Mouse (Mus musculus) intestine, postnatal 0 days (tissue): ENCODE measurements at regions not wholly inside any gene's neighbourhood (a gene's known extent, or its start where the extent isn't known, plus 50 kb on each side); places are given as distances from the start of the nearest gene placed in this dataset.

Experiments used
- ATAC-seq: fragments of 200-750 bp; cut with Nextera tagmentation; 2 replicates; pipeline ENCODE4 v1.8.0; 2017; ENCODE audit warnings: mild to moderate bottlenecking, moderate TSS enrichment, moderate library complexity
- H3K27ac ChIP-seq: fragments of 300-500 bp; sonication (generic); 2 replicates; pipeline ENCODE4 v1.5.1; 2014; ENCODE audit warnings: mild to moderate bottlenecking, low read depth, low read length, moderate library complexity
- H3K27me3 ChIP-seq: fragments of 300-500 bp; sonication (generic); replicated peaks from 2 replicates; pipeline ENCODE4 v1.6.1; 2014; ENCODE audit warnings: low read length, mixed read lengths; ENCODE audit not compliant: control insufficient read depth, insufficient read depth
- H3K36me3 ChIP-seq: fragments of 300-500 bp; sonication (generic); 2 replicates; pipeline ENCODE4 v1.6.1; 2014; ENCODE audit warnings: mild to moderate bottlenecking, moderate library complexity; ENCODE audit not compliant: control insufficient read depth, insufficient read depth
- H3K4me1 ChIP-seq: fragments of 300-500 bp; sonication (generic); replicated peaks from 2 replicates; pipeline ENCODE4 v1.6.1; 2014; ENCODE audit warnings: antibody characterized with exemption, low read length, mixed read lengths; ENCODE audit not compliant: control insufficient read depth, insufficient read depth
- H3K4me2 ChIP-seq: fragments of 300-500 bp; sonication (generic); replicated peaks from 2 replicates; pipeline ENCODE4 v1.6.1; 2014; ENCODE audit warnings: low read depth, mild to moderate bottlenecking, moderate library complexity
- H3K4me3 ChIP-seq: fragments of 300-500 bp; sonication (generic); 2 replicates; pipeline ENCODE4 v1.5.1; 2014; ENCODE audit warnings: low read depth, low read length
- H3K9ac ChIP-seq: fragments of 300-500 bp; sonication (generic); 2 replicates; pipeline ENCODE4 v1.6.1; 2014; ENCODE audit warnings: mild to moderate bottlenecking, low read depth, low read length
- H3K9me3 ChIP-seq: fragments of 300-500 bp; sonication (generic); 2 replicates; pipeline ENCODE4 v1.6.1; 2016; ENCODE audit warnings: mixed run types; ENCODE audit not compliant: control insufficient read depth
- CTCF ChIP-seq: sonication (generic); IDR thresholded peaks from 2 replicates; pipeline ENCODE4 v1.5.1; 2016; ENCODE audit warnings: low read depth, mild to moderate bottlenecking, control low read depth, antibody characterized with exemption, moderate library complexity
- WGBS: fragments of 180-500 bp; shearing (Covaris S2); extraction: QIAGEN DNeasy Blood & Tissue Kit; methylation state at CpG from one replicate; pipeline ENCODE4 v1.1.7; 2014; 5-methylcytosine and 5-hydroxymethylcytosine counted together

DNA sequence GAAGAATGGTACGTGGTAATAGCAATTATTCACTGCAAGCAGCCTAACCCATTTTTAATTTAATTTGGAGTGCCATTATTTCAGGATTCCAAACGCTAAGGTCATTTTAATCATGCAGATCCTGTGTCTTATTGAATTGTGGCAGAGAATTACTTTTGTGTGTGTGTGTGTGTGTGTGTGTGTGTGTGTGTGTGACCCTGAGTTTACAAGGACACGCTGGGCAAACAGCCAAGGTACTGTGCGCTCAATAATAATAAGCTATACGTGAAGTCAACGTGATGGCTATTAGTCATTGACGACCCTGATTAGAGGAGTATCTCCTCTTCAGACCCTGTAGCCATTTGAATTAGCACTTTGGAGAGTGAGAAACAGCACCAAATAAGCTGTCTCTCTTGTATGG is 144.1 kb downstream of the Klf7 start:
- Histone ChIP-seq H3K4me1 (no peaks in the 10 kb centered on the region), H3K27ac (no peak overlapping the region), H3K27me3 (no peaks in the 10 kb centered on the region), H3K9me3 (no peaks in the 10 kb centered on the region), H3K36me3 (no peaks in the 10 kb centered on the region), H3K4me3 (no peak overlapping the region), H3K9ac (no peak overlapping the region), H3K4me2 (no peak overlapping the region)
- 68% methylated on average over 7 of the region's 7 CpGs for WGBS
- TF ChIP-seq CTCF: no peak
- ATAC-seq: no peak

DNA sequence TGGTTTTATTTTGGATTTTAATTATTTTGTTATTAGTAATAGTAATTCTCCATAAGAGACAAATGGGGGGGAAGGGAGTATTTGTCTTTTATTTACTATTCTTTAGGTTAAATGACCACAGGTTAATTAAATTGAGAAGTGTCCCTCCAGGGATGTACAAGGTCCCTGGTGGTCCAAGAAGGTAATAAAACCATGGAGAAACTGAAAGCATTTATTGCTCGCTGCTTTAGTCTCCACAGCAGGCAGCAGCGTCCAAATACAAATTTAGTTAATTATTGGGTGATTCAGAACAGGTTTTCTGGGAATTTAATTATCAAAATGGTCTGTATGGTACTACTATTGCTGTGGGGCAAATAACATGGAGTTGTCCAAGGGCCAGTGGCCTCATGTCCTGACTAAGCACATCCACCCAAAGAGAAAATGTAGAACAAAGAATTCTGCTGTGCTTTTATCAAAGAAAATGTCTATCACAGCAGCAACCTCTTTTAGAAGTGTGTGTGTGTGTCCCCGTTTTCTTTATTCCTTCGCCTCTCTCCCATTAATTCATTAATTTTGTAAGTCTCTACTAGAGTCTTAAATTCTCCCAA is 144.7 kb downstream of the Klf7 start:
- Histone ChIP-seq H3K27me3 (no peaks in the 10 kb centered on the region), H3K9ac (no peak overlapping the region), H3K36me3 (no peaks in the 10 kb centered on the region), H3K4me3 (no peak overlapping the region), H3K9me3 (no peaks in the 10 kb centered on the region), H3K4me2 (no peak overlapping the region), H3K4me1 (no peaks in the 10 kb centered on the region), H3K27ac (no peak overlapping the region)
- 73% methylated on average over 4 of the region's 4 CpGs for WGBS
- ATAC-seq: no peak
- no peak for TF ChIP-seq CTCF

- no peak overlapping the region for H3K4me2 ChIP-seq
- no peak overlapping the region for H3K27ac ChIP-seq
- TF ChIP-seq CTCF: no peak
- no peak overlapping the region for H3K9ac ChIP-seq
- no peaks in the 10 kb centered on the region for H3K27me3 ChIP-seq
- H3K4me3 ChIP-seq: no peak overlapping the region
- H3K9me3 ChIP-seq: no peaks in the 10 kb centered on the region
- WGBS: 61% methylated on average over 4 of the region's 4 CpGs
- no peaks in the 10 kb centered on the region for H3K4me1 ChIP-seq
- no peaks in the 10 kb centered on the region for H3K36me3 ChIP-seq
- no peak for ATAC-seq
Observed at GRCm38 (mm10) chr1:63976862-63977261, 145.2 kb downstream of the Klf7 start.

GRCm38 (mm10) chr1:63967849-63968248 is 154.2 kb downstream of the Klf7 start:
- no peaks in the 10 kb centered on the region for H3K9me3 ChIP-seq
- H3K27ac ChIP-seq: no peak overlapping the region
- no peak for TF ChIP-seq CTCF
- no peak for ATAC-seq
- H3K4me1 ChIP-seq: no peaks in the 10 kb centered on the region
- no peak overlapping the region for H3K9ac ChIP-seq
- H3K4me2 ChIP-seq: no peak overlapping the region
- no peak overlapping the region for H3K4me3 ChIP-seq
- H3K36me3 ChIP-seq: no peaks in the 10 kb centered on the region
- no peaks in the 10 kb centered on the region for H3K27me3 ChIP-seq
- 94% methylated on average over 11 of the region's 11 CpGs for WGBS

DNA sequence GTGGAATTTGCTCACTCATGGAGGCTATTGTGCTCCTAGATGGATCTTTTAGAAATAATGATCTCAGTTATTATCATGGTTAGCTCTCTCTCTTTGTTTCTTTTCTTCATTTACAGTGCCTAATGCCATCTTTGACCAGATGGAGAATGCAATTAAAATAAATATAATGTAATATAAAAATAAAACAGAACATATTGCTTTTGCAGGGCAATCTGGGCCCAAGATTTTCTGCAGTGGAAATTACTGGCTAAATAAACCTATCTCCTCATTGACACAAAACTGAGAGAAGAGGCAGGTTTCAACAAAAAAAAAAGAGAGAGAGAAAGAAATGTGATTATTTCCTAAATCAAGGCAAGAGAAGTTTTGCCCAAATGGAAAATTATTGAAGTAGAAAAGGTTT is 156.6 kb downstream of the Klf7 start:
- no peaks in the 10 kb centered on the region for H3K36me3 ChIP-seq
- H3K27me3 ChIP-seq: no peaks in the 10 kb centered on the region
- H3K9ac ChIP-seq: no peak overlapping the region
- ATAC-seq: no peak
- no peak for TF ChIP-seq CTCF
- no peaks in the 10 kb centered on the region for H3K9me3 ChIP-seq
- H3K27ac ChIP-seq: no peak overlapping the region
- H3K4me1 ChIP-seq: no peaks in the 10 kb centered on the region
- no peak overlapping the region for H3K4me3 ChIP-seq
- H3K4me2 ChIP-seq: no peak overlapping the region

- no peak for TF ChIP-seq CTCF
- ATAC-seq: no peak
Observed at GRCm38 (mm10) chr1:63964519-63964918, 157.6 kb downstream of the Klf7 start.

More at GRCm38 (mm10) chr1:63964519-63964918, 157.6 kb downstream of the Klf7 start:
- Histone ChIP-seq H3K4me1 (no peaks in the 10 kb centered on the region), H3K9me3 (no peaks in the 10 kb centered on the region), H3K4me2 (no peak overlapping the region), H3K4me3 (no peak overlapping the region), H3K27ac (no peak overlapping the region), H3K9ac (no peak overlapping the region), H3K27me3 (no peaks in the 10 kb centered on the region), H3K36me3 (no peaks in the 10 kb centered on the region)
- 46% methylated on average over 1 of the region's 1 CpGs for WGBS
